Mouse (Mus musculus) frontal cortex, postnatal 36 days (tissue): ENCODE measurements around the gene Wnt7a.

Experiments
- DNase-seq, 2 experiments: peaks; one replicate each; pipeline ENCODE4 v3.0.0; 2022; ENCODE audit warnings: low spot score in 2 of 2

Gene Wnt7a

DNA sequence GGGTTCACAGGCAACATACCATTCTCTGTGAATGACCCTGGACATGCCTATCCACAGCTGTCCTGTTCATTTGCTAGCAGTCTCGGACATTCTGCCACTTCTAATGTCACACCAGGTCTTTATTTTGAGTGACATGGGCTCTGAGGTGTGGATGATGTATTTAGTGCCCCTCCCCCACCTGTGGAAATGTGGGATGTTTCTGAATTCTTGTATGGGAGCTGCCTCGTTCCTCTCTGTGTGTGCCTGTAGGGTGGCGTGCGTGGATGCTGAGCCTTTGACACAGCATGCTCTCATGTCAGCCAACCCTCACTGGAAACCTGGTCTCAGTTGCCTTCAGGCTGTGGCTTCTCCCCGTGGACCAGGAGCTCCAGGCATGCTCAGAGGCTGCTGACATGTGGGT is 66.1 kb downstream of the Wnt7a start:
- no peak for DNase-seq

DNA sequence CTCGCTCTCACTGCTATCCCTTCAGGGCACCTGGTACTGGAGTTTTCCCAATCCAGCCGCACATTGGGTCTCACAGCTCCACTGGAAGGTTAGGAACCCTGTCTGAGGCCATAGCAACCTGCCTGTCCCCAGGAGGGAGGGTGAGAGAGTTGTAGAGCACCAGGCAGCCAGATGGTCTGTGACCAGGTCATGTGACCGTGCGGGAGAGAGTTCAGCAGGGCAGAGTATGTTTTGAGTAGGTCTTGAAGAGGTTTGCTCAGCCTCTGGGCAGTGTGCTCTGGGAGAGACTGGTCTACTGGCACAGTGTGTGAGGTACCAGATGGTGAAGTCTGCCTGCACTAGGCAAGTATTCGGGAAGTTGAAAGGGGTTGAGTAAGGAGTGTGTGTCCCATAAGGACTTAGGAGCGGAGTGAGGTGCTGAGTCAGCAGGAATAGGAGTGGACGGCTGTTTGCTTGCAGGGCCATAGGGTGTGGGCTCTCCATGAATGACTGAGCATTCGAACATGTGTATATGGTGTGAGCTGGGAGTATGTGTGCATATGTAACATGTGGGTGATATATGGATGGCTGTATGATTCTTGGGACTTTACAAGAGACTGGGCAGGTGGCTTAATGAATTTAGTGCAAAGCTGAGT is 71.4 kb downstream of the Wnt7a start:
- no peak for DNase-seq

DNA sequence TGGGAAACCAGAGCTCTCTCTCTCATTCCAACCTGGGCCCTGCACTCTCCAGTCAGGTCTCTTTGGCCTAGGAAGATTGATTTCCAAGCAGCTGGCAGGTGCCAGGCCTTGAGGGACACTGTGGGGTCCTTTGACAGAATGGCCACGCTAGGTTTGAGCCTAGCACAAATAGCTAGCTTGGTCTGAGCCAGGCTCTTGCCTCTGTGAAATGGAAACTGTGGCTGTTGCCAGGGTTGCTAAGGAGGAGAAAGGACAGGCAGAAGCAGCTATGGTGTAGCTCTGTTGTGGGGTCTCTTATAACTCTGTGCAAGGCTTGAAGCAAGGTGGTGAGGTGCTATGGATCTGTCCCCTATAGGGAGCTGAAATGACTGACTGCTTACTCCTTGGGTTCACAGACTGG is 75.7 kb downstream of the Wnt7a start:
- no peak for DNase-seq

DNA sequence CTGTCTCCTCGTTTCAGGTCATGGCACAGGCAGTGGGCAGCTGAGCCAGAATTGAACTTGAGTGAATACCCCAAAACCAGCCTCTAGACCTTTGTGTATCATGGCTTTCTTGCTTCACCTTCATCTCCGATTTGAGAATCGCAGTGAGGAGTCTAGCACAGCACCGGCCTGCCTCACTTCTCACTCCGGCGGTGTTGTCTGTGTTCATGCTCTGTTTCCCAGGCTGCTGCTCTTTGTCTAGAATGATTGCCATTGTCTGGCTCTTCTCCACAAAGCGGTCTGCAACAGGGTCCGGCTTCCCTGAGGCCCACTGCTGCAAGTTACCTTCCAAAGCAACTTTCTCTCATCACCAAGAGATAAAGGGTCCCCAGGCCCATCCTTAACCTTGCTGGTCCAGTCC is 79.3 kb downstream of the Wnt7a start:
- DNase-seq = no peak

DNA sequence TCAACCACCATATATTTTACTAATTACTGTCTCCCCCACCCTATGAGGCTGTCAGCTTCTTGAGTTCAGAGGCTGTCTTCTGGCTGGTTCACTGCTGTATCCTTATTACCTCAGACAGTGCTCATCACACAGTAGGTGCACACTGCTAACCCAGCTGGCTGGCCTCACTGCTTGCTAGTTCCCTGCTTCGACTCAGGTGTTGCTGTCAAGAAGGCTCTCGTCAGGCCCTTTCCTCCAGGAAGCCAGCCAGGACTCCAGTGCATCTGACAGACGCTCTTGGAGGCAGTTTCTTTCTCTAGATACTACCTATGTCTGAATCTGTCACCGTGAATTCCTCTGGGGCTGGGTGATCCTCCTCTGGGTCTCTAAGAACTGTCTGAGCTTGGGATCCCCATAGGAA is 85.6 kb downstream of the Wnt7a start:
- DNase-seq = no peak

DNA sequence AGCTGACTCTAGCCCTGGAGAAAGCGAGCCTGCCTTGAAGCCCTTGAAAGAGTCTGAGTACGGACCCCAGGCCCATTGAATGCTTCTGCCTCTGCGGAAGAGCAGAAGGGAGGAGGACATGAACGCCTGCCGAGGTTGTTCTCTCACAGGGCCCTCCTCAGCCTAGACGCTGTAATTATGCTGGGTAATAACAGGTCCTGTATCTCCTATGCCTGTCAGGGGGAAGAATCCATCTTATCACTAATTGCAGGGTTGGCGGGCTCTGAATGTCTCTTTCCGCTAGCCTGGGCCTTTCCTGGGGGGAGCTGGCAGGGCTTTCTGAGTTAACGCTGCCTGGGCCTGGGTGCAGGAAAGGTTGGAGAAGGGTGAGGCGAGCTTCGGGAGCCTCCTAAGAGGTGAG is 86.4 kb downstream of the Wnt7a start:
- no peak for DNase-seq

DNA sequence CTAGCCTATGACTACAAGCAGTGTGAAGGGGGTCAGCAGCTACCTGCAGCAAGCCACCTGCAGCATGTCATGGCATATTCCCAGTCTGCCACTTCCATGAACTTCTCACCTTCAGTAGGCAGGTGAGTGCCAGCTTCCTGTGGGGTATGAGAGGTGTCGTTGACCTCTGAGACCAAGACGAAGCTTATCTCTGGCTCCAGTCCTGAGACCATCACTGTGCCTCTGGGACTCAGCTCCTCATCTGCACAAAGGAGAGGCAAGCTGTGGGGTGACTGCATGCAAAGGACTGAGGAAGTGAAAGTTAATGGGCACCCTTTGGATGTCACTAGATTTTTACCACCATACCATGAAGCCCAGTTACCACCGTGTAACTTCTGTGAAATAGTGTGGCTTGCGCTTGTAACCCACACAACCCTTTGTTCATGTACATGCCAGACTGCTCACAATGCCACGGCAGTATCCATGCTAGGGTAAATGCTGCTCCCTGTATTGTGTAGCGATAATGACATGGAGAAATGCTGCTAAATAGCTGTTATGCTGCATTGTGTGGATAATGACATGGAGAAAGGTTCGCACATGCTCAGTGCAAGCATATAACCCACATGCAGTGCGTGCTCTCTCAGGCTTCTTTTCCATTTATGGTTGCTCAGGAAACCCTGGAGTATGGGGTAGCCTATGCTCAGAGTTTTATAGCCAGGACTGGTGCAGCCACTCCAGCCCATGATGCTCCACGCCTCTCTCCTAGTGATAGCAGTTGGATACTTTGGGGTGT is 89.0 kb downstream of the Wnt7a start:
- no peak for DNase-seq
